Mouse (Mus musculus) spleen, adult 2 months (tissue): ENCODE data around the gene Pidd1.
A peak's percentile ranks its signal among the peaks of the same experiment; 100 is the strongest.

ENCODE experiments used
- CTCF ChIP-seq: fragments of 200-500 bp; IDR thresholded peaks from 2 replicates; pipeline ENCODE4 v1.5.1; 2011; ENCODE audit warnings: mild to moderate bottlenecking, inconsistent platforms; ENCODE audit not compliant: insufficient read depth, insufficient read length, insufficient replicate concordance; ENCODE audit errors: extremely low read depth
- POLR2A ChIP-seq: fragments of 200-500 bp; IDR thresholded peaks from 2 replicates; pipeline ENCODE4 v1.6.1; 2011; ENCODE audit warnings: low read depth, low read length, inconsistent platforms

DNA sequence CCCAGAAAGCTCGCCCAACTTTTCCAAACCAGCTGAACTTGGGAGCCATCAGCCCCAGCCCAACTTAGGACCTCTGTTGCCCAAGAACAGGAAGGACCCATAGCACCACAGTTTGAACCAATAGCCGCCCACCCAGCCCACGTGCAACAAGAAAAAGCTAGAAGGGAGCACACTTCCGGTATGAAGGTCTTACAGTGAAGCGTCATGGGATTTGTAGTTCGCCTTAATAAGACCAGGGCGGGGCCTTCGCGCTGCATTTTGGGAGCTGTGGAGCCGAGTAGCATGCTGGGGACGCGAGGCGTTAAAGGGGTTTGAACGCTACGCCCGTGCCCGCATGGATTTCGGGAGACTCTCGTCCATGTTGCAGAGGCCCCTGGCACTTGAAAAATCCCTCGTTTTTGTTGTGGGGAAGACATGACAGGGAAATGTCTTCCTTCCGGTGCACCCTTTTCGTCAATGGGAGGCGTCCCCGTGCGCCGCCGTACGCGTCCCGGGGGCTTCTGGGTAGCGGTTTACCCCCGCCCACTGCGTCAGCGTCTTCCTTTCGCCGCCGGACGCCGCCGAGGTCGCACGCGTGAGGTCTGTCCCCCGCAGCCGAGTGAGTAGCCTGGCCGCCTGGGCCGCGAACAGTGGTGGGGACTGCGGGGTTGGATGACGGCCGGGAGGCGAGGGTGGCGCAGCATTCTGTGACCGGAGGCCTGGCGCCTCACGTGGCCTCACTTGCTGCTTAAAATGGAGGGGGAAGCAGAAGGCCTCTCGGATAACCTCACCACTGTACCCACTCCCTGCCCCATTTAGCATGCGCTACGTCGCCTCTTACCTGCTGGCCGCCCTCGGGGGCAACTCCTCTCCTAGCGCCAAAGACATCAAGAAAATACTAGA, 3.5 kb upstream of the Pidd1 start, which contains the start of gene Rplp2:
- TF ChIP-seq CTCF (no peak), POLR2A (peak; percentile 83)
